Mouse (Mus musculus) olfactory bulb, adult 2 months (tissue): ENCODE results near the gene Crebrf.

ENCODE experiments used
- CTCF ChIP-seq: fragments of 200-500 bp; IDR thresholded peaks from 2 replicates; pipeline ENCODE4 v1.5.1; 2012; ENCODE audit warnings: low read depth, mild to moderate bottlenecking, low read length, moderate library complexity; ENCODE audit not compliant: insufficient read depth
- POLR2A ChIP-seq: fragments of 200-500 bp; IDR thresholded peaks from 2 replicates; pipeline ENCODE4 v1.6.1; 2012; ENCODE audit warnings: mild to moderate bottlenecking, low read depth, low read length, moderate library complexity; ENCODE audit not compliant: insufficient read depth

DNA sequence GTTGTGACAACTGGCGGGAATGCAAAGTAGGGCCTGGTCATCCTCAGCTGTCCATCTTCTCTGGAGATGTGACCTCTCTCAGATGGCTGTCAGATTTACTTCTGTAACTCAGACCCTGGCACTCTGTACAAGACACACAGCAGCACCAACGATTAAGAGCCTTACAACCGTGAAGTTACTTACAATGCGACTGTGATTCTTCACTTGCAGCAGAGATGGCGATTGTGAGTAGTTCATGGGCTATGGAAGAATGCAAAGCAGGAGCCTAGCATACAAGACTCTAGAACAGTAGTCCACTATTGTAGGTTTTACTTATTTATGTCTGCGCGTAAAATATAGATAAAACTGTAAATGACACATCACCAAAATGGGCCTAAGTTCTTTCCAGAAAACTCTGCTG is 39.6 kb upstream of the Crebrf start:
- no peak for TF ChIP-seq POLR2A
- TF ChIP-seq CTCF: no peak
